Mouse (Mus musculus): ENCODE data around the gene Mef2c. TPM values are rescaled to one million over a fixed set of nuclear protein-coding genes. Genes with fewer than 3 reads are reported as not detected.
A peak's percentile ranks its signal among the peaks of the same experiment; 100 is the strongest.

Gene Mef2c
- polyA plus RNA-seq, 1 experiment from 2014 or later = 30.7 TPM

DNA sequence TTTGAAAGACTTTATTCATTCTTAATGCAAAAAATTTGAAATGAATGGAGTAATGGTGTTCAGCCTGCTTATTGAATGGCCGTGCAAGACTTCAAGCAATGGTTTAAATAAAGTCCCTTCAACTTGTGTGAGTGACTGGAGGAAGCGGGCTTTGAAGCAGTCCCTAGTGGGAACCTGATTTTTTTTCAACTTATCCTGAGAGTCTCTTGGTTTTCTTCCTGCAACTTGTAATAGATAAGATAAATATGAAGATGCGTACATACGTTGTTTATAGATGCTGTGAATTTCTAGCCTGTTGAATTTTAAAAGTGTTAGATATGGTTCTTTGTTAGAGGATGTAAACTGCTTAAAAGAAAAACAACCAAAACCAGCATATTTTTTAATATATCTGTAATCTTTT is 27.1 kb downstream of the Mef2c start:
- no peaks in the 10 kb centered on the region for H3K36me3 ChIP-seq (replicated peaks; ENCODE audit: control insufficient read depth, insufficient read depth)
- no peak for DNase-seq (ENCODE audit: low spot score)
- H3K9me3 ChIP-seq (ENCODE audit: control insufficient read depth, low read length) = no peaks in the 10 kb centered on the region
- H3K4me2 ChIP-seq (replicated peaks) = no peak overlapping the region
- H3K4me1 ChIP-seq (replicated peaks; ENCODE audit: control insufficient read depth, insufficient read depth, low read length) = peaks cover 4% of the 10 kb centered on the region; the same call in 1 of the 2 replicates
- H3K27ac ChIP-seq = no peak overlapping the region
- WGBS = 83% methylated on average over 4 of the region's 4 CpGs
- no peak overlapping the region for H3K4me3 ChIP-seq (replicated peaks; ENCODE audit: low read length)
- ATAC-seq (ENCODE audit: low FRiP score) = no peak
- no peaks in the 10 kb centered on the region; the same call in 1 of the 2 replicates for H3K27me3 ChIP-seq (ENCODE audit: control insufficient read depth, insufficient read depth, low read length)
- no peak overlapping the region for H3K9ac ChIP-seq

DNA sequence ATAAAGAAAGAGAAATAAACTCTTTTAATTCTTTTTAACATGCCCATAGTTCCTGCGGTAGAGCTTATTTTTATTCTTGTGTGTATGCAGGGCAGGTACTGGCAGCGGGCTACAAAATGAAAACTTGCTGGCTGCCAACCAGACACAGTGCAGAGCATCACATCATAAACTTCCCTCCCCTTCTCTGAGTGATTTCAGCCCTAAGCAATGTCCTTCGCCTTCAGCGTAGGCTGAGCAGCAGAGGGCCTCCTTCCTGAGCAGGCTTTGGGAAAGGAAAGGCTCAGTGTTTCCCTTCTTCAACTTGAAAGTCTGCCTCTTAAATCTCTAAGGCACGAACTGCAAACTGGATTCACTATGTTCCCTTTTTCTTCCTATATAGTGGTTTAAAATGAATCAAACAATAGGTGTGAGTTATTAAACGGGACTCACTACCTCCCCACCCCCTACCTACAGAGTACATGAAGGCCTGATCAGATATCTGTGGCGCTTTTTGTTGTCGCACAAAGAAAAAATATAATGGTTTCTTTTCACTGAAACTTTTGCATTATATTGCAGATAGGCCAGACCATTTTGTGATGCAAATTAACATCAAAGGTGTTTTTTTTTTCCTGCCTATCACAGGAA is 28.2 kb downstream of the Mef2c start:
- DNase-seq (ENCODE audit: low spot score) = no peak
- Histone ChIP-seq H3K9ac (no peak overlapping the region), H3K27ac (no peak overlapping the region), H3K4me3 (replicated peaks; ENCODE audit: low read length) (no peak overlapping the region), H3K4me1 (replicated peaks; ENCODE audit: control insufficient read depth, insufficient read depth, low read length) (no peaks in the 10 kb centered on the region), H3K27me3 (ENCODE audit: control insufficient read depth, insufficient read depth, low read length) (no peaks in the 10 kb centered on the region), H3K36me3 (replicated peaks; ENCODE audit: control insufficient read depth, insufficient read depth) (no peaks in the 10 kb centered on the region), H3K9me3 (ENCODE audit: control insufficient read depth, low read length) (no peaks in the 10 kb centered on the region), H3K4me2 (replicated peaks) (no peak overlapping the region)
- 58% methylated on average over 8 of the region's 8 CpGs for WGBS
- ATAC-seq (ENCODE audit: low FRiP score) = no peak

GRCm38 (mm10) chr13:83536361-83536760 is 32.5 kb downstream of the Mef2c start:
- Histone ChIP-seq H3K27ac (no peak overlapping the region), H3K9ac (no peak overlapping the region), H3K4me1 (replicated peaks; ENCODE audit: control insufficient read depth, insufficient read depth, low read length) (no peaks in the 10 kb centered on the region), H3K9me3 (ENCODE audit: control insufficient read depth, low read length) (no peaks in the 10 kb centered on the region), H3K4me2 (replicated peaks) (no peak overlapping the region), H3K27me3 (ENCODE audit: control insufficient read depth, insufficient read depth, low read length) (no peaks in the 10 kb centered on the region), H3K36me3 (replicated peaks; ENCODE audit: control insufficient read depth, insufficient read depth) (no peaks in the 10 kb centered on the region), H3K4me3 (replicated peaks; ENCODE audit: low read length) (no peak overlapping the region)
- WGBS = 79% methylated on average over 3 of the region's 3 CpGs
- no peak for ATAC-seq (ENCODE audit: low FRiP score)
- no peak for DNase-seq (ENCODE audit: low spot score)

- Histone ChIP-seq H3K9me3 (ENCODE audit: control insufficient read depth, low read length) (no peaks in the 10 kb centered on the region), H3K27ac (no peak overlapping the region), H3K4me1 (replicated peaks; ENCODE audit: control insufficient read depth, insufficient read depth, low read length) (no peaks in the 10 kb centered on the region), H3K4me3 (replicated peaks; ENCODE audit: low read length) (no peak overlapping the region), H3K36me3 (replicated peaks; ENCODE audit: control insufficient read depth, insufficient read depth) (no peaks in the 10 kb centered on the region), H3K4me2 (replicated peaks) (no peak overlapping the region), H3K27me3 (ENCODE audit: control insufficient read depth, insufficient read depth, low read length) (no peaks in the 10 kb centered on the region), H3K9ac (no peak overlapping the region)
- WGBS = 43% methylated on average over 5 of the region's 5 CpGs
- no peak for ATAC-seq (ENCODE audit: low FRiP score)
- peak; percentile 45 for DNase-seq (ENCODE audit: low spot score)
Observed at GRCm38 (mm10) chr13:83537163-83537562, 33.3 kb downstream of the Mef2c start.

GRCm38 (mm10) chr13:83539921-83540320 is 36.1 kb downstream of the Mef2c start:
- Histone ChIP-seq H3K36me3 (replicated peaks; ENCODE audit: control insufficient read depth, insufficient read depth) (no peaks in the 10 kb centered on the region), H3K4me3 (replicated peaks; ENCODE audit: low read length) (no peak overlapping the region), H3K4me1 (replicated peaks; ENCODE audit: control insufficient read depth, insufficient read depth, low read length) (no peaks in the 10 kb centered on the region), H3K4me2 (replicated peaks) (no peak overlapping the region), H3K27ac (no peak overlapping the region), H3K9ac (no peak overlapping the region), H3K27me3 (ENCODE audit: control insufficient read depth, insufficient read depth, low read length) (no peaks in the 10 kb centered on the region), H3K9me3 (ENCODE audit: control insufficient read depth, low read length) (no peaks in the 10 kb centered on the region)
- DNase-seq (ENCODE audit: low spot score) (no peak), ATAC-seq (ENCODE audit: low FRiP score) (no peak)

DNA sequence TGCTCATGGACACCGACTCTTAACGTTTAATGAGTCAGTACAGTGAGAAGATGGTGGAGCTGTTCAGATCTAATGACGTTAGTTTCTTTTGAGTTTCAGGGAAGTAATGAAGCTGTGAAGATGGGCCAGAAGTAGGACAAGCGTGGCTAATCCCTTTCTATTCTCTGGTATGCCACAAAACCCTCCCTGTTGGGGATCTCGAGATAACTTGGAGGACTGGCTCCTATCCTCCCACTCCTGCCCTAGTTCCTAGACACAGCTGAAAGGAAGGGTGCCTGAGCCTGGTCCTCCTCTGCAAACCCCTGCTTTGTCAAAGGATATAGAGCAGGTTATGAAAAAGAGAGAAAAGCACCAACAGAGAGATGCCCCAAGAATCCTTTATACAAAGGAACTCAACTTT is 38.8 kb downstream of the Mef2c start:
- Histone ChIP-seq H3K9ac (no peak overlapping the region), H3K4me2 (replicated peaks) (no peak overlapping the region), H3K9me3 (ENCODE audit: control insufficient read depth, low read length) (no peaks in the 10 kb centered on the region), H3K4me1 (replicated peaks; ENCODE audit: control insufficient read depth, insufficient read depth, low read length) (no peaks in the 10 kb centered on the region), H3K27ac (no peak overlapping the region), H3K4me3 (replicated peaks; ENCODE audit: low read length) (no peak overlapping the region), H3K27me3 (ENCODE audit: control insufficient read depth, insufficient read depth, low read length) (no peaks in the 10 kb centered on the region), H3K36me3 (replicated peaks; ENCODE audit: control insufficient read depth, insufficient read depth) (no peaks in the 10 kb centered on the region)
- no peak for DNase-seq (ENCODE audit: low spot score)
- ATAC-seq (ENCODE audit: low FRiP score) = no peak
- 51% methylated on average over 5 of the region's 5 CpGs for WGBS

GRCm38 (mm10) chr13:83544707-83545106 is 40.9 kb downstream of the Mef2c start:
- no peaks in the 10 kb centered on the region for H3K4me1 ChIP-seq (replicated peaks; ENCODE audit: control insufficient read depth, insufficient read depth, low read length)
- ATAC-seq (ENCODE audit: low FRiP score) = no peak
- no peak for DNase-seq (ENCODE audit: low spot score)
- no peak overlapping the region for H3K9ac ChIP-seq
- 82% methylated on average over 4 of the region's 4 CpGs for WGBS
- no peaks in the 10 kb centered on the region for H3K27me3 ChIP-seq (ENCODE audit: control insufficient read depth, insufficient read depth, low read length)
- H3K4me3 ChIP-seq (replicated peaks; ENCODE audit: low read length) = no peak overlapping the region
- no peaks in the 10 kb centered on the region for H3K9me3 ChIP-seq (ENCODE audit: control insufficient read depth, low read length)
- H3K36me3 ChIP-seq (replicated peaks; ENCODE audit: control insufficient read depth, insufficient read depth) = no peaks in the 10 kb centered on the region
- no peak overlapping the region for H3K4me2 ChIP-seq (replicated peaks)
- no peak overlapping the region for H3K27ac ChIP-seq

DNA sequence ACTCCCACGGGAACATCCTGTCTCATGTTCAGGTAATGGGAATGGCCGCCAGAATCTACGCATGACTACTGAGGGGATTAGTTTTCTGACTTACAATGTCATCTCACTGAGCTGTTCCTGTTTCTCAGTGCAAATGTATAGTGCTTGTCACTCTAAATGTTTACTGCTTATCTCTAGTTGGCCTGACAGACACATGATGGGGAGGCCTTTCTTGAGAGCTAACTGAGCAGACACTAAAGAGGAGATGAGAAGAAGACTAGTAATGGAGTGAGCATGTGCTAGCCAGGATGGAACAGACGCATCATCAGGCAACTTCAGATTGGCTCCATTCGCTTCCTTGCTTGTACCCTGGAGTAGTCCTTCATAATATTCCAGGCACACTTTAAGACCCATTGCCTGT is 43.0 kb downstream of the Mef2c start:
- Histone ChIP-seq H3K27me3 (ENCODE audit: control insufficient read depth, insufficient read depth, low read length) (no peaks in the 10 kb centered on the region), H3K4me3 (replicated peaks; ENCODE audit: low read length) (no peak overlapping the region), H3K4me2 (replicated peaks) (no peak overlapping the region), H3K9me3 (ENCODE audit: control insufficient read depth, low read length) (no peaks in the 10 kb centered on the region), H3K27ac (no peak overlapping the region), H3K9ac (no peak overlapping the region), H3K36me3 (replicated peaks; ENCODE audit: control insufficient read depth, insufficient read depth) (no peaks in the 10 kb centered on the region), H3K4me1 (replicated peaks; ENCODE audit: control insufficient read depth, insufficient read depth, low read length) (no peaks in the 10 kb centered on the region)
- DNase-seq (ENCODE audit: low spot score) (no peak), ATAC-seq (ENCODE audit: low FRiP score) (no peak)
- WGBS = 93% methylated on average over 5 of the region's 5 CpGs

- Histone ChIP-seq H3K36me3 (replicated peaks; ENCODE audit: control insufficient read depth, insufficient read depth) (no peaks in the 10 kb centered on the region), H3K27me3 (ENCODE audit: control insufficient read depth, insufficient read depth, low read length) (no peaks in the 10 kb centered on the region), H3K4me1 (replicated peaks; ENCODE audit: control insufficient read depth, insufficient read depth, low read length) (no peaks in the 10 kb centered on the region), H3K9ac (no peak overlapping the region), H3K4me2 (replicated peaks) (no peak overlapping the region), H3K27ac (no peak overlapping the region), H3K9me3 (ENCODE audit: control insufficient read depth, low read length) (no peaks in the 10 kb centered on the region), H3K4me3 (replicated peaks; ENCODE audit: low read length) (no peak overlapping the region)
- ATAC-seq (ENCODE audit: low FRiP score) = no peak
- DNase-seq (ENCODE audit: low spot score) = no peak
Observed at GRCm38 (mm10) chr13:83551259-83551658, 47.4 kb downstream of the Mef2c start.

DNA sequence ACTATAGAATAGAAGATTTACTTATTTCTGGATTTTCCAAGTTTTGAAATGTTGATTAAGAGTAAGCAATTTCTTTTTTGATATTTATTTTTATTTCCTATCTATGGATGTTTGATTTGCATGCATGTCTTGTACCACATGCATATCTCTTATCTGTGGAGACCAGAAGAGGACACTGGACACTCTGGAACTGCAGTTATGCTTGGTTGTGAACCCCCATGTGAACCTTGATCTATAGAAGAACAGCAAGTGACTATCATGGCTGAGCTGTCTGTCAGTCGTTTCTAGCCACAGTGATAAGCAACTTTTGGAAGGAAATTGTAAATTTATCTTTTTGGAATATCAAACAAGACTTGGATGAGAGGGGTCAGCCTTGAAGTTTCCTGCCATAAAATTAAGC is 48.2 kb downstream of the Mef2c start:
- Histone ChIP-seq H3K27ac (no peak overlapping the region), H3K9ac (no peak overlapping the region), H3K27me3 (ENCODE audit: control insufficient read depth, insufficient read depth, low read length) (no peaks in the 10 kb centered on the region), H3K4me3 (replicated peaks; ENCODE audit: low read length) (no peak overlapping the region), H3K4me1 (replicated peaks; ENCODE audit: control insufficient read depth, insufficient read depth, low read length) (no peaks in the 10 kb centered on the region), H3K9me3 (ENCODE audit: control insufficient read depth, low read length) (no peaks in the 10 kb centered on the region), H3K4me2 (replicated peaks) (no peak overlapping the region), H3K36me3 (replicated peaks; ENCODE audit: control insufficient read depth, insufficient read depth) (no peaks in the 10 kb centered on the region)
- DNase-seq (ENCODE audit: low spot score) = no peak
- no peak for ATAC-seq (ENCODE audit: low FRiP score)
- WGBS = 83% methylated on average over 1 of the region's 1 CpGs
